Mouse (Mus musculus): ENCODE results near the gene Cpsf2. TPM values are rescaled to one million over a fixed set of nuclear protein-coding genes. Genes with fewer than 3 reads are reported as not detected.

Gene Cpsf2
- total and polyA plus RNA-seq, 3 experiments: 32.7 to 42.0 (median 34.6) TPM

GRCm38 (mm10) chr12:101978588-101978987 is 2.8 kb downstream of the Cpsf2 start:
- Histone ChIP-seq H3K79me2 (replicated peaks; ENCODE audit: control insufficient read depth, extremely low read depth, insufficient read depth, poor library complexity, severe bottlenecking) (peaks cover 56% of the 10 kb centered on the region), H3K27me3 (replicated peaks) (no peaks in the 10 kb centered on the region), H3K9ac (ENCODE audit: insufficient read depth, low read depth) (0 out of 2 replicates have a peak overlapping the region, but pooled peaks have one; percentile 1), H3K4me2 (ENCODE audit: insufficient read depth, low read depth, poor library complexity, severe bottlenecking) (peak overlapping the region; percentile 91), H3K4me1 (ENCODE audit: control insufficient read depth in 1 of 2, insufficient read depth in 2 of 2) (peaks cover 4 to 40% of the 10 kb centered on the region in 2 experiments; a peak in 2 of 4 replicates), H3K4me3 (replicated peaks in 1 of 3; ENCODE audit: low read depth in 2 of 3, low read length in 2 of 3, poor library complexity in 1 of 3) (peak overlapping the region in 1 of 3 experiments; percentile 25), H3K27ac (ENCODE audit: insufficient read depth, low read depth) (peak overlapping the region; percentile 79; the same call in 1 of the 2 replicates), H3K36me3 (replicated peaks in 1 of 2; ENCODE audit: control insufficient read depth in 1 of 2, insufficient read depth in 1 of 2, low read length in 1 of 2) (peaks cover 16 to 28% of the 10 kb centered on the region in 2 experiments), H3K9me3 (replicated peaks; ENCODE audit: low read length) (no peaks in the 10 kb centered on the region)
- DNase-seq (ENCODE audit: extremely low read depth): no peak
- peak; percentile 56; the same call in 1 of the 2 replicates for TF ChIP-seq EP300 (IDR thresholded peaks at IDR 0.05; ENCODE audit: low read length)
- no peak for TF ChIP-seq TBP (conservative IDR thresholded peaks at IDR 0.05; ENCODE audit: low read depth, low read length)
- TF ChIP-seq TCF12 (IDR thresholded peaks at IDR 0.05; ENCODE audit: low read depth, low read length): 0 out of 2 replicates have a peak, but pooled peaks have one; percentile 11
- peak; percentile 72 for TF ChIP-seq ZNF384 (IDR thresholded peaks at IDR 0.05; ENCODE audit: low read depth, low read length)
- dilution Hi-C loops (cut with MboI; ENCODE audit: extremely low pct_ligation_motif_present, extremely low pct_unique_long_range_greater_than_20kb, low sequenced_read_pairs) (no loop called here), in situ Hi-C loops (cut with MboI; ENCODE audit: low pct_ligation_motif_present, low pct_unique_long_range_greater_than_20kb, low sequenced_read_pairs) (no loop called here)

GRCm38 (mm10) chr12:101979213-101979750 is 3.5 kb downstream of the Cpsf2 start:
- Histone ChIP-seq H3K4me2 (ENCODE audit: insufficient read depth, low read depth, poor library complexity, severe bottlenecking) (peak overlapping the region; percentile 91), H3K4me1 (ENCODE audit: control insufficient read depth in 1 of 2, insufficient read depth in 2 of 2) (peaks cover 4 to 35% of the 10 kb centered on the region in 2 experiments; a peak in 2 of 4 replicates)
- peak; percentile 48 for DNase-seq (ENCODE audit: extremely low read depth)
- TF ChIP-seq ZMIZ1 (IDR thresholded peaks at IDR 0.05; ENCODE audit: low read depth, low read length): no peak
- TF ChIP-seq E2F4 (IDR thresholded peaks at IDR 0.05; ENCODE audit: insufficient replicate concordance, low read depth, low read length): no peak
- TF ChIP-seq USF1 (IDR thresholded peaks at IDR 0.05; ENCODE audit: low read depth, low read length): no peak
- no peak for TF ChIP-seq NELFE (IDR thresholded peaks at IDR 0.05; ENCODE audit: low read depth, low read length)
- TF ChIP-seq JUND (conservative IDR thresholded peaks at IDR 0.05; ENCODE audit: low read depth, low read length): no peak
- peak; percentile 47; the same call in 1 of the 2 replicates for TF ChIP-seq MAX (IDR thresholded peaks at IDR 0.05; ENCODE audit: low read length)
- no peak for TF ChIP-seq TCF12 (IDR thresholded peaks at IDR 0.05; ENCODE audit: low read depth, low read length)
- TF ChIP-seq RCOR1 (conservative IDR thresholded peaks at IDR 0.05; ENCODE audit: low read depth, low read length): no peak
- TF ChIP-seq PAX5 (IDR thresholded peaks at IDR 0.05; ENCODE audit: low read length): no peak
- TF ChIP-seq MEF2A (IDR thresholded peaks at IDR 0.05; ENCODE audit: borderline replicate concordance, low read depth, low read length): 0 out of 2 replicates have a peak, but pooled peaks have one; percentile 16
- no peak for TF ChIP-seq ELF1 (IDR thresholded peaks at IDR 0.05; ENCODE audit: low read depth, low read length)
- no peak for TF ChIP-seq RAD21 (IDR thresholded peaks at IDR 0.05; ENCODE audit: low read depth, low read length)
- TF ChIP-seq ZKSCAN1 (IDR thresholded peaks at IDR 0.05; ENCODE audit: borderline replicate concordance, low read depth, low read length): no peak
- 0 out of 2 replicates have a peak, but pooled peaks have one; percentile 37 for TF ChIP-seq SIN3A (IDR thresholded peaks at IDR 0.05; ENCODE audit: low read length)
- TF ChIP-seq CHD1 (IDR thresholded peaks at IDR 0.05; ENCODE audit: low read depth, low read length): 0 out of 2 replicates have a peak, but pooled peaks have one; percentile 79
- no peak for TF ChIP-seq MAFK (IDR thresholded peaks at IDR 0.05; ENCODE audit: insufficient replicate concordance, low read length)
- no peak for TF ChIP-seq JUN (IDR thresholded peaks at IDR 0.05; ENCODE audit: insufficient read depth, low read depth, low read length)
- TF ChIP-seq IRF4 (IDR thresholded peaks at IDR 0.05; ENCODE audit: low read depth, low read length): 0 out of 2 replicates have a peak, but pooled peaks have one; percentile 18
- TF ChIP-seq GABPA (IDR thresholded peaks at IDR 0.05; ENCODE audit: insufficient replicate concordance, low read depth, low read length): no peak
- TF ChIP-seq CTCF (conservative IDR thresholded peaks at IDR 0.05 in 1 of 2, IDR thresholded peaks at IDR 0.05 in 1 of 2; ENCODE audit: low read depth in 2 of 2, low read length in 2 of 2): no peak
- TF ChIP-seq USF2 (conservative IDR thresholded peaks at IDR 0.05; ENCODE audit: low read depth, low read length): no peak
- TF ChIP-seq CHD2 (IDR thresholded peaks at IDR 0.05; ENCODE audit: low read length): no peak
- TF ChIP-seq HCFC1 (IDR thresholded peaks at IDR 0.05; ENCODE audit: low read depth, low read length): peak; percentile 27; the same call in 1 of the 2 replicates
- TF ChIP-seq EP300 (IDR thresholded peaks at IDR 0.05; ENCODE audit: low read length): peak; percentile 13
- no peak for TF ChIP-seq POLR2A (IDR thresholded peaks at IDR 0.05; ENCODE audit: low read depth, low read length)
- TF ChIP-seq TBP (conservative IDR thresholded peaks at IDR 0.05; ENCODE audit: low read depth, low read length): no peak
- TF ChIP-seq ETS1 (conservative IDR thresholded peaks at IDR 0.05; ENCODE audit: low read depth, low read length): no peak
- no peak for TF ChIP-seq POLR2AphosphoS2 (IDR thresholded peaks at IDR 0.05; ENCODE audit: low read depth, low read length)
- TF ChIP-seq ZNF384 (IDR thresholded peaks at IDR 0.05; ENCODE audit: low read depth, low read length): peak; percentile 97
- no peak for TF ChIP-seq MAZ (IDR thresholded peaks at IDR 0.05; ENCODE audit: low read depth, low read length)
- TF ChIP-seq UBTF (IDR thresholded peaks at IDR 0.05; ENCODE audit: low read depth, low read length): no peak

More at GRCm38 (mm10) chr12:101979213-101979750, 3.5 kb downstream of the Cpsf2 start:
- H3K9ac ChIP-seq (ENCODE audit: insufficient read depth, low read depth): peak overlapping the region; percentile 68; the same call in 1 of the 2 replicates
- dilution Hi-C loops (cut with MboI; ENCODE audit: extremely low pct_ligation_motif_present, extremely low pct_unique_long_range_greater_than_20kb, low sequenced_read_pairs) (no loop called here), in situ Hi-C loops (cut with MboI; ENCODE audit: low pct_ligation_motif_present, low pct_unique_long_range_greater_than_20kb, low sequenced_read_pairs) (no loop called here)
- H3K36me3 ChIP-seq (replicated peaks in 1 of 2; ENCODE audit: control insufficient read depth in 1 of 2, insufficient read depth in 1 of 2, low read length in 1 of 2): peaks cover 21 to 32% of the 10 kb centered on the region in 2 experiments
- H3K27ac ChIP-seq (ENCODE audit: insufficient read depth, low read depth): no peak overlapping the region; the same call in 1 of the 2 replicates
- H3K4me3 ChIP-seq (replicated peaks in 1 of 3; ENCODE audit: low read depth in 2 of 3, low read length in 2 of 3, poor library complexity in 1 of 3): no peak overlapping the region
- H3K27me3 ChIP-seq (replicated peaks): no peaks in the 10 kb centered on the region
- H3K79me2 ChIP-seq (replicated peaks; ENCODE audit: control insufficient read depth, extremely low read depth, insufficient read depth, poor library complexity, severe bottlenecking): peaks cover 49% of the 10 kb centered on the region
- H3K9me3 ChIP-seq (replicated peaks; ENCODE audit: low read length): no peaks in the 10 kb centered on the region
